In the genomic region with DNA sequence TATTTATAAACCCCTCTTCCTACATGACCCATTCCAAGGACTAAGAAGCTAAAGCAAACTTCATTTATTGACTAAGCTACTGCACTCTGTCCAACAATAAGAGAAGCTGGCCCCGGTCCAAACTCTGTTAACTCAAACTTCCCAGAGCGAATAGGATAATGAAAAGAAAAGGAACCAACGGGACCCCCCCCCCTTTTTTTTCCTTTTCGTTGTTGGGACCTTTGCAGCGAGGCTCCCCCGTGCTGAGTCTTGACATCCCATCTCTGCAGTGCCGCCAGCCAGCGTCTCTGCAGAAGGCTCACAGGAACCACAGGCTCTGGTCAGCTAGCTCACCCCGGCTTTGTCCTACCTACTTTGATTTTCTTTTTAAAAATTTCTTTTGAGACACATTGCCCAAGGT, we compare ENCODE assay signal across 8 mouse cellular contexts. TPM values are rescaled to one million over a fixed set of nuclear protein-coding genes. Genes with fewer than 3 reads are reported as not detected.
DNase-seq lines count a peak whose midpoint lies in the region; ATAC-seq lines count a peak whose summit lies in the region.

No protein-coding gene starts in this region.

- no peak overlapping the region for H3K4me3 ChIP-seq in liver, embryonic 13.5 days (replicated peaks)

- ATAC-seq in liver, embryonic 13.5 days (ENCODE audit: low read depth): no peak

- H3K4me2 ChIP-seq in liver, embryonic 13.5 days: peak overlapping the region; percentile 94

- 59% methylated on average over 9 of the region's 9 CpGs for WGBS in liver, embryonic 13.5 days (ENCODE audit: insufficient replicate concordance)

- H3K27me3 ChIP-seq in liver, embryonic 13.5 days: no peaks in the 10 kb centered on the region

- peaks cover 6% of the 10 kb centered on the region; the same call in 1 of the 2 replicates for H3K36me3 ChIP-seq in liver, embryonic 13.5 days

- H3K9me3 ChIP-seq in liver, embryonic 13.5 days (replicated peaks): no peaks in the 10 kb centered on the region

- H3K27ac ChIP-seq in liver, embryonic 13.5 days: no peak overlapping the region

- no peak overlapping the region for H3K9ac ChIP-seq in liver, embryonic 13.5 days

- H3K4me1 ChIP-seq in liver, embryonic 13.5 days (replicated peaks): peaks cover 65% of the 10 kb centered on the region

- peak; percentile 68 for DNase-seq in cerebellum, adult 9-10 months
- no peak for DNase-seq in cerebellum, adult 9-11 months
- peak; percentile 67 for DNase-seq in urinary bladder, postnatal 14 days (ENCODE audit: low spot score)
- DNase-seq in urinary bladder, adult 2 months (ENCODE audit: low spot score): no peak
- DNase-seq in heart, postnatal 4 days: peak; percentile 74
- no peak for DNase-seq in liver, embryonic 13.5 days
- peak; percentile 32 for DNase-seq in retina, postnatal 1 day
- DNase-seq in thymus, postnatal 14 days: no peak

RNA-seq across cellular contexts. Expression of gene Sik3, which starts 3.2 kb away (rescaled TPM):
- 9.7 and 17.1 TPM in 2 replicates for polyA plus RNA-seq in urinary bladder, adult 2 months (2012; rRNA removed)
- total RNA-seq in heart, postnatal 4 days (2021): 10 to 100 TPM; 64.6 to 66.9 TPM
- polyA plus RNA-seq in liver, embryonic 13.5 days (2015; fragmentation: Nextera tagmentation; extraction: Ambion mirVana): 2.4 and 2.8 TPM in 2 replicates

RNA-seq across cellular contexts. Expression of gene Pafah1b2, which starts 3.3 kb away (rescaled TPM):
- polyA plus RNA-seq in urinary bladder, adult 2 months (2012; rRNA removed): 42.7 and 45.4 TPM in 2 replicates
- 100 to 1,000 TPM; 104 TPM for total RNA-seq in heart, postnatal 4 days (2021)
- 80.3 and 92.8 TPM in 2 replicates for polyA plus RNA-seq in liver, embryonic 13.5 days (2015; fragmentation: Nextera tagmentation; extraction: Ambion mirVana)

Comparison
In these comparisons a context has a peak if more than half of its experiments do, and no peak if none do; other contexts are left out.
1. DNase-seq: peak in cerebellum, adult 9-10 months (single experiment), urinary bladder, postnatal 14 days (single experiment), heart, postnatal 4 days (single experiment) and retina, postnatal 1 day (single experiment); none in cerebellum, adult 9-11 months (single experiment), urinary bladder, adult 2 months (single experiment), liver, embryonic 13.5 days (single experiment) and thymus, postnatal 14 days (single experiment).